Mouse (Mus musculus): ENCODE measurements at regions not wholly inside any gene's neighbourhood (a gene's known extent, or its start where the extent isn't known, plus 50 kb on each side); places are given as distances from the start of the nearest gene placed in this dataset.

- Histone ChIP-seq H3K36me3 (replicated peaks; ENCODE audit: low read length) (no peaks in the 10 kb centered on the region), H3K4me1 (no peaks in the 10 kb centered on the region), H3K9me3 (no peaks in the 10 kb centered on the region), H3K27me3 (replicated peaks) (peaks cover 4% of the 10 kb centered on the region), H3K4me3 (replicated peaks) (no peak overlapping the region)
- no peak for TF ChIP-seq FLI1 (IDR thresholded peaks at IDR 0.05; ENCODE audit: low read length)
- no peak for TF ChIP-seq GATA1 (IDR thresholded peaks at IDR 0.05; ENCODE audit: borderline replicate concordance, low read length)
These were observed 50.6 kb upstream of the Prr23a1 start for GRCm38 (mm10) chr9:98791709-98792108.

- no peak overlapping the region for H3K4me3 ChIP-seq (replicated peaks)
- peaks cover 5% of the 10 kb centered on the region for H3K4me1 ChIP-seq
- H3K36me3 ChIP-seq (replicated peaks; ENCODE audit: low read length) = no peaks in the 10 kb centered on the region
- H3K9me3 ChIP-seq = no peaks in the 10 kb centered on the region
- TF ChIP-seq GATA1 (IDR thresholded peaks at IDR 0.05; ENCODE audit: borderline replicate concordance, low read length) = no peak
- no peak for TF ChIP-seq FLI1 (IDR thresholded peaks at IDR 0.05; ENCODE audit: low read length)
- no peaks in the 10 kb centered on the region for H3K27me3 ChIP-seq (replicated peaks)
These were observed 68.6 kb upstream of the Prr23a1 start for GRCm38 (mm10) chr9:98773651-98774185.

- H3K36me3 ChIP-seq (replicated peaks; ENCODE audit: low read length) = no peaks in the 10 kb centered on the region
- H3K4me1 ChIP-seq = peaks cover 5% of the 10 kb centered on the region
- H3K4me3 ChIP-seq (replicated peaks) = no peak overlapping the region
- H3K9me3 ChIP-seq = no peaks in the 10 kb centered on the region
- TF ChIP-seq GATA1 (IDR thresholded peaks at IDR 0.05; ENCODE audit: borderline replicate concordance, low read length) (no peak), FLI1 (IDR thresholded peaks at IDR 0.05; ENCODE audit: low read length) (no peak)
- no peaks in the 10 kb centered on the region for H3K27me3 ChIP-seq (replicated peaks)
These were observed 69.1 kb upstream of the Prr23a1 start for GRCm38 (mm10) chr9:98773212-98773611.

GRCm38 (mm10) chr9:98754764-98755163, 87.5 kb upstream of the Prr23a1 start:
- H3K4me3 ChIP-seq (replicated peaks) = no peak overlapping the region
- H3K4me1 ChIP-seq = no peaks in the 10 kb centered on the region
- peaks cover 19% of the 10 kb centered on the region for H3K27me3 ChIP-seq (replicated peaks)
- no peak for TF ChIP-seq FLI1 (IDR thresholded peaks at IDR 0.05; ENCODE audit: low read length)
- TF ChIP-seq GATA1 (IDR thresholded peaks at IDR 0.05; ENCODE audit: borderline replicate concordance, low read length) = no peak
- H3K36me3 ChIP-seq (replicated peaks; ENCODE audit: low read length) = no peaks in the 10 kb centered on the region
- H3K9me3 ChIP-seq = no peaks in the 10 kb centered on the region

- no peaks in the 10 kb centered on the region for H3K4me1 ChIP-seq
- no peak overlapping the region for H3K4me3 ChIP-seq (replicated peaks)
- peaks cover 26% of the 10 kb centered on the region for H3K27me3 ChIP-seq (replicated peaks)
- no peaks in the 10 kb centered on the region for H3K9me3 ChIP-seq
- TF ChIP-seq FLI1 (IDR thresholded peaks at IDR 0.05; ENCODE audit: low read length) (no peak), GATA1 (IDR thresholded peaks at IDR 0.05; ENCODE audit: borderline replicate concordance, low read length) (no peak)
- no peaks in the 10 kb centered on the region for H3K36me3 ChIP-seq (replicated peaks; ENCODE audit: low read length)
These were observed 88.8 kb upstream of the Prr23a1 start for GRCm38 (mm10) chr9:98753356-98753953.

GRCm38 (mm10) chr9:98743785-98744184, 98.5 kb upstream of the Prr23a1 start:
- TF ChIP-seq GATA1 (IDR thresholded peaks at IDR 0.05; ENCODE audit: borderline replicate concordance, low read length) (no peak), FLI1 (IDR thresholded peaks at IDR 0.05; ENCODE audit: low read length) (no peak)
- H3K4me3 ChIP-seq (replicated peaks) = no peak overlapping the region
- no peaks in the 10 kb centered on the region for H3K9me3 ChIP-seq
- peaks cover 3% of the 10 kb centered on the region for H3K27me3 ChIP-seq (replicated peaks)
- H3K4me1 ChIP-seq = peaks cover 6% of the 10 kb centered on the region; the same call in 1 of the 2 replicates
- H3K36me3 ChIP-seq (replicated peaks; ENCODE audit: low read length) = no peaks in the 10 kb centered on the region

GRCm38 (mm10) chr9:98727276-98727860, 114.9 kb upstream of the Prr23a1 start:
- Histone ChIP-seq H3K27me3 (replicated peaks) (peaks cover 8% of the 10 kb centered on the region), H3K4me1 (peaks cover 5% of the 10 kb centered on the region; the same call in 1 of the 2 replicates), H3K36me3 (replicated peaks; ENCODE audit: low read length) (no peaks in the 10 kb centered on the region), H3K9me3 (peaks cover 4% of the 10 kb centered on the region), H3K4me3 (replicated peaks) (no peak overlapping the region)
- TF ChIP-seq FLI1 (IDR thresholded peaks at IDR 0.05; ENCODE audit: low read length) = no peak
- TF ChIP-seq GATA1 (IDR thresholded peaks at IDR 0.05; ENCODE audit: borderline replicate concordance, low read length) = no peak

GRCm38 (mm10) chr9:98726638-98727037, 115.7 kb upstream of the Prr23a1 start:
- no peak for TF ChIP-seq FLI1 (IDR thresholded peaks at IDR 0.05; ENCODE audit: low read length)
- TF ChIP-seq GATA1 (IDR thresholded peaks at IDR 0.05; ENCODE audit: borderline replicate concordance, low read length) = no peak
- peaks cover 5% of the 10 kb centered on the region; the same call in 1 of the 2 replicates for H3K4me1 ChIP-seq

GRCm38 (mm10) chr9:98722885-98723284, 119.4 kb upstream of the Prr23a1 start:
- H3K4me3 ChIP-seq (replicated peaks) = no peak overlapping the region
- no peaks in the 10 kb centered on the region for H3K9me3 ChIP-seq
- H3K27me3 ChIP-seq (replicated peaks) = peaks cover 10% of the 10 kb centered on the region
- peaks cover 8% of the 10 kb centered on the region for H3K4me1 ChIP-seq
- TF ChIP-seq GATA1 (IDR thresholded peaks at IDR 0.05; ENCODE audit: borderline replicate concordance, low read length) = no peak
- TF ChIP-seq FLI1 (IDR thresholded peaks at IDR 0.05; ENCODE audit: low read length) = no peak
- no peaks in the 10 kb centered on the region for H3K36me3 ChIP-seq (replicated peaks; ENCODE audit: low read length)

More at GRCm38 (mm10) chr9:98726638-98727037, 115.7 kb upstream of the Prr23a1 start:
- Histone ChIP-seq H3K4me3 (replicated peaks) (no peak overlapping the region), H3K27me3 (replicated peaks) (peaks cover 10% of the 10 kb centered on the region), H3K9me3 (peaks cover under 1% of the 10 kb centered on the region; the same call in 1 of the 2 replicates), H3K36me3 (replicated peaks; ENCODE audit: low read length) (no peaks in the 10 kb centered on the region)

- Histone ChIP-seq H3K27me3 (replicated peaks) (peaks cover 6% of the 10 kb centered on the region), H3K36me3 (replicated peaks; ENCODE audit: low read length) (no peaks in the 10 kb centered on the region), H3K4me3 (replicated peaks) (no peak overlapping the region), H3K4me1 (peaks cover 4% of the 10 kb centered on the region), H3K9me3 (no peaks in the 10 kb centered on the region)
- TF ChIP-seq GATA1 (IDR thresholded peaks at IDR 0.05; ENCODE audit: borderline replicate concordance, low read length) = no peak
- TF ChIP-seq FLI1 (IDR thresholded peaks at IDR 0.05; ENCODE audit: low read length) = no peak
These were observed 119.9 kb upstream of the Mrps22 start for GRCm38 (mm10) chr9:98721381-98721780.

Data from megakaryocyte, embryonic 14.5 days (primary cell).